Mouse (Mus musculus): ENCODE measurements at regions not wholly inside any gene's neighbourhood (a gene's known extent, or its start where the extent isn't known, plus 50 kb on each side); places are given as distances from the start of the nearest gene placed in this dataset.
"Not testable (repeated sequence)": the region's sequence is repeated elsewhere in the genome, so short reads cannot be mapped to it uniquely, and the experiment has no call there.

DNA sequence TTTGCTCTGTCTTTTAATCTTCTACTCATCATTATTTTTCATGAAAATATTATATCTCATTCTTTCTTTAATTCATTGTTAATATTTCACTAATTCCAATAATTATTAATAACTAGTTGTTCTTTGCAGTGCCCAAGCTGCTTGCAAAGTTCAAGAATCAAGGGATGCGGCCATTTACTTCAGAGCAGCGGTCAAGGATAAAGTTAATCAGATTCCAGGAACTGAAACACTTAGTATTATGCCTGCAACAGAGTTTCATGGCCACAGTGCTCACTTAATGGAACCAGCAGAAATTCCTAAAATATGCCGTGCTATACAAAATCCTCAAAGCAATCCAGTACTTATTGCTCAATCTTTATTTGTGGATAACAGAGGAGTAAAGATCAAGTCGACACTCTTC is 1389.7 kb upstream of the 1700008P02Rik start:
- Histone ChIP-seq H3K4me1 (ENCODE audit: control insufficient read depth, insufficient read depth, low read length) (no peaks in the 10 kb centered on the region), H3K4me3 (replicated peaks; ENCODE audit: insufficient read depth, low read depth, low read length) (no peak overlapping the region), H3K27me3 (ENCODE audit: control insufficient read depth, insufficient read depth, low read length) (no peaks in the 10 kb centered on the region), H3K27ac (ENCODE audit: insufficient read depth, low read length) (no peak overlapping the region)
- TF ChIP-seq CTCF (IDR thresholded peaks at IDR 0.05; ENCODE audit: borderline replicate concordance, insufficient read depth, low read depth, low read length) (no peak), POLR2A (IDR thresholded peaks at IDR 0.05; ENCODE audit: borderline replicate concordance, insufficient read depth, low read length) (no peak)
- 93% methylated on average over 4 of the region's 4 CpGs for WGBS
- no peak for DNase-seq

DNA sequence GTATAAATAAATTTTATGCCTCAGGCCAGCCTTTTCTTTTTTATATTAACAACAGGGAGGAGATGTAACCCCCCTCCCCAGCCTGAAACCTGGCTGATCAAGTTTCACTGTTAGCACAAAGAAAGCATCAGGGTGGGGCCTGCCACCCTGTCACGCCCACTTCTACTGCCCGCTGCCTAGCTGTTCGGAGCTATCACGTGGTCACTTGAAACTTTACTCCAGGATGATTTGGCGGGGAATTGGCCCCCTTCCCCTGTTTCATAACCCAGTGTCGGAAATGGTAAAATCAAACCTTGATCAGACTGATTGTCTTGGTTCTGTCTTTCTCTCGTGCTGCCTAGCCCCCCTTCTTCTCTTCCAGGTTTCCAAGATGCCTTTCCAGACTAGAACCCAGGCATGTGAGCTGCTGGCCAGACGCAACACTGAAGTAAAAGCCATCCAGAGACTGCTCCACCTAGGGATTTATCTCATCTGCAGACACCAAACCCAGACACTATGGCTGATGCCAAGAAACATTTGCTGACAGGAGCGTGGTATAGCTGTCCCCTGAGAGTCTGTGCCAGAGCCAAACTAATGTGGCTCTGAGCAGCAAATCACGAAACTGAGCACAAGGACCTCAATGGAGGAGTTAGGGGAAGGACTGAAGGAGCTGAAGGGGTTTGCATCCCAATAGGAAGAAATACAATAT is 1386.6 kb upstream of the 1700008P02Rik start:
- 44% methylated on average over 10 of the region's 10 CpGs for WGBS
- H3K27ac ChIP-seq (ENCODE audit: insufficient read depth, low read length), result no peak overlapping the region
- H3K27me3 ChIP-seq (ENCODE audit: control insufficient read depth, insufficient read depth, low read length), result no peaks in the 10 kb centered on the region
- no peaks in the 10 kb centered on the region for H3K4me1 ChIP-seq (ENCODE audit: control insufficient read depth, insufficient read depth, low read length)
- TF ChIP-seq POLR2A (IDR thresholded peaks at IDR 0.05; ENCODE audit: borderline replicate concordance, insufficient read depth, low read length) (no peak), CTCF (IDR thresholded peaks at IDR 0.05; ENCODE audit: borderline replicate concordance, insufficient read depth, low read depth, low read length) (no peak)
- no peak for DNase-seq
- no peak overlapping the region for H3K4me3 ChIP-seq (replicated peaks; ENCODE audit: insufficient read depth, low read depth, low read length)

DNA sequence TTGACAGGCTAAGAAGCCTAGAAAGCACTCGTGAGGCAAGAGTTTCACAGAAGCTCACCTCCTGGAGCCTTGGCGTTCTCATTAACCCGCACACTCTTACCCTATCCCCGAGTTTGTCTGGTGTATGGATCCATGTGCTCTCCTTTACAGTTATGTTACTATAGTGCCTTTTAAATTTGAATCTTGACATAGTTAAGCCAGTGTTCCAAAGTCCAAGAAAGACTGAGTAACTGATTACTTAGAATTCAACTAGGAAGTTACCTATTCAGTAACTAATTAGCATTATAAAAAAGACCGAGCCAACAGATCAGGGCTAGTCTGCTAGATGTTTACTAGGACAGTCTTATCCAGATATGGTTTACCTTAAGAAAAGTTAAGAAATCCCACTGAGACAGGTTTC is 1386.0 kb upstream of the 1700008P02Rik start:
- no peak overlapping the region for H3K4me3 ChIP-seq (replicated peaks; ENCODE audit: insufficient read depth, low read depth, low read length)
- no peaks in the 10 kb centered on the region for H3K27me3 ChIP-seq (ENCODE audit: control insufficient read depth, insufficient read depth, low read length)
- 88% methylated on average over 5 of the region's 5 CpGs for WGBS
- H3K27ac ChIP-seq (ENCODE audit: insufficient read depth, low read length), result no peak overlapping the region
- TF ChIP-seq CTCF (IDR thresholded peaks at IDR 0.05; ENCODE audit: borderline replicate concordance, insufficient read depth, low read depth, low read length), result no peak
- H3K4me1 ChIP-seq (ENCODE audit: control insufficient read depth, insufficient read depth, low read length), result no peaks in the 10 kb centered on the region
- DNase-seq, result no peak

DNA sequence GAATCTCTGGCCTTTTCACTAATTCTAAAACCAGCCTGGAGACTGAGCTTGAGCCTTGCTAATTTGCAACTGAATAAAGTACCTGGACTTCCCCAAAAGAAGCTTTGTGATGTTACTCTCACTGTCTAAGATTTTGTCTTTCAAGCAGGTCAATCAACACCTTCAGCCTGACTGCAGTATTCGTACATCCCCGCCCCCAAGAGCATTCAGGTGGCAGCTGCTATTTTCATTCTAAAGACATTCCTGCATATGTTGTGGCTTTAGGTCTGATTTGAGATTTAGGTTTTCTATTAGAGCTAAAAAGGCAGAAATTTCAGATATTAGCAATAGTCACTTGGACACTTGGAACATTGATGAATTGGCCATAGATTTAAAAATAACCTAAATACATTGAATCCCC is 1385.4 kb upstream of the 1700008P02Rik start:
- not testable (repeated sequence) for H3K27ac ChIP-seq (ENCODE audit: insufficient read depth, low read length); H3K4me3 ChIP-seq (replicated peaks; ENCODE audit: insufficient read depth, low read depth, low read length); H3K4me1 ChIP-seq (ENCODE audit: control insufficient read depth, insufficient read depth, low read length); DNase-seq; H3K27me3 ChIP-seq (ENCODE audit: control insufficient read depth, insufficient read depth, low read length)
- 95% methylated on average over 2 of the region's 2 CpGs for WGBS

DNA sequence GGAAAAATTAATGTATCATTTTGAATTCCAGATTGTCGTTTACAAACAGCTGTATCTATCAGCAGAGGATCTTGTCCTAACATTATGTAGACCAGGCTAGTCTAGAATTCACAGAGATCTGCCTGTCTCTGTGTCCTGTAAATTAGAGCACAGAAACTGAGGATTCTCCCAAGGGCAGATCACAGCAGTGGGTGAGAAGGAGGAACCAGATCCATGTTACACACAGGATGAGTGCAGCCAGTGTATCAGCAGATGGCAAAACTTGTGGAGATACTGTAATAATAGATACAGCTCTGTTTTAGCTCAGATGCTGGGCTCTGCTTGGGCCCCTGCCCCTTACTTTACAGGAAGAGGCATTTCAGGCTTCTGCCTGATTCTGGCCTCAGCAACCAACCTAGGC is 1384.0 kb upstream of the 1700008P02Rik start:
- no peak for DNase-seq
- WGBS, result 100% methylated on average over 1 of the region's 1 CpGs
- Histone ChIP-seq H3K27ac (ENCODE audit: insufficient read depth, low read length) (no peak overlapping the region), H3K27me3 (ENCODE audit: control insufficient read depth, insufficient read depth, low read length) (no peaks in the 10 kb centered on the region), H3K4me1 (ENCODE audit: control insufficient read depth, insufficient read depth, low read length) (no peaks in the 10 kb centered on the region), H3K4me3 (replicated peaks; ENCODE audit: insufficient read depth, low read depth, low read length) (no peak overlapping the region)
- TF ChIP-seq POLR2A (IDR thresholded peaks at IDR 0.05; ENCODE audit: borderline replicate concordance, insufficient read depth, low read length), result no peak
- no peak for TF ChIP-seq CTCF (IDR thresholded peaks at IDR 0.05; ENCODE audit: borderline replicate concordance, insufficient read depth, low read depth, low read length)

DNA sequence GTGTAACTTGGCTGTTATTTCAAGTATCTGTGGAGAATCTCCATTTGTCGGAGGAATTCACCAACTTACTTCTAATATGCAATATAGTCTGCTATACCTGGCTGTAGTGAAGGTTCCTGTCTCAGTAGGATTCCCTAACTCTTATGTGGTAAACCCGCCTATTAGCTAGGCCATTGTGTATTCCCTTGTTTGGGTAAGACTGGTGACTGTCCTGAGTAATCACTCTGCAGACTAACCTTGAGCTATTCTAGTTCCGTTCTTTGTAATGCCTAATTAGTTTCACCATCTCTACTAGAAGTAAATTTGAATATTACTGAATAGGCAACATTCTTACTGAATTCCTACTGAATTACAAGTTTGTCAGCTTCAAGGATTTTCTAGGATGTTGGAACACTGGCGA is 1380.8 kb upstream of the 1700008P02Rik start:
- Histone ChIP-seq H3K27me3 (ENCODE audit: control insufficient read depth, insufficient read depth, low read length) (no peaks in the 10 kb centered on the region), H3K27ac (ENCODE audit: insufficient read depth, low read length) (no peak overlapping the region), H3K4me1 (ENCODE audit: control insufficient read depth, insufficient read depth, low read length) (no peaks in the 10 kb centered on the region), H3K4me3 (replicated peaks; ENCODE audit: insufficient read depth, low read depth, low read length) (no peak overlapping the region)
- no peak for DNase-seq
- 90% methylated on average over 4 of the region's 4 CpGs for WGBS
- TF ChIP-seq POLR2A (IDR thresholded peaks at IDR 0.05; ENCODE audit: borderline replicate concordance, insufficient read depth, low read length) (no peak), CTCF (IDR thresholded peaks at IDR 0.05; ENCODE audit: borderline replicate concordance, insufficient read depth, low read depth, low read length) (no peak)

DNA sequence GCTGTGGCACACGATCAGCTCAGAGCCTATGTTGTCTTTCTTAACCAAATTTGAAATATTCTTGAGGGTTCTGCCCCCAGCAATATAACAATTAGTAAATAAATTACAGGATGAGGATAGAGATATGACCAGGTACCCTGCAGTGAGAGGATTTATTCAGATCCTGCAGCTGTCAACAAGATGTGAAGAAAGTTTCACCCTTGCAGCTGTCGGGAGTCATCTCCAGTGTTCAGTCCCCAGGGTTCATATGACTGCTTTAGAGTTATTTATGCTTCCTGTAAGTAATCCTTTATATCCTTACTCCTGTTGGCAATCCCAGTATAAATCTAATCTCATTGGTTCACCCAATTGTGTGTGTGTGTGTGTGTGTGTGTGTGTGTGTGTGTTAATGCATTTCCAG is 1372.1 kb upstream of the 1700008P02Rik start:
- no peaks in the 10 kb centered on the region for H3K27me3 ChIP-seq (ENCODE audit: control insufficient read depth, insufficient read depth, low read length)
- no peak for DNase-seq
- WGBS, result 96% methylated on average over 2 of the region's 2 CpGs
- H3K4me1 ChIP-seq (ENCODE audit: control insufficient read depth, insufficient read depth, low read length), result no peaks in the 10 kb centered on the region
- TF ChIP-seq CTCF (IDR thresholded peaks at IDR 0.05; ENCODE audit: borderline replicate concordance, insufficient read depth, low read depth, low read length) (no peak), POLR2A (IDR thresholded peaks at IDR 0.05; ENCODE audit: borderline replicate concordance, insufficient read depth, low read length) (no peak)
- no peak overlapping the region for H3K4me3 ChIP-seq (replicated peaks; ENCODE audit: insufficient read depth, low read depth, low read length)
- H3K27ac ChIP-seq (ENCODE audit: insufficient read depth, low read length), result no peak overlapping the region

DNA sequence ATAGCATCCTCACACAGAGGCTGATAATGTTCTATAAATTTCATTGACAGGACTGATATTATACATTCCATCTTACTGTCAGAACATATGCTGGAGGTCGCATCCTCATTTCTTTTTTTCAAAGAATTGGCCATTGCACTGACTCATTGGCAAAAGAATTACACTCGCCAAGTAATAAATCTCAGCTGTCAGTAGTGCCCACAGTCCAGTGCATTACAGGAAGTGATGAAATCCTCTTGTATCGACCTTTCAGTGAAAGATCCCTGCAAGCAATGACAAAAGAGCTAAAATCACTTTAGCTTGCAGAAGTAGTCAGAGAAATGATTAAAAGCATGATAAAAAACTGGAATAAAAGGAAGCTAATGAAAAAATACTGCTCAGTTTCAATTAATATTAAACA is 1353.0 kb upstream of the 1700008P02Rik start:
- no peak overlapping the region for H3K27ac ChIP-seq (ENCODE audit: insufficient read depth, low read length)

More for the DNA sequence above, 1353.0 kb upstream of the 1700008P02Rik start:
- TF ChIP-seq CTCF (IDR thresholded peaks at IDR 0.05; ENCODE audit: borderline replicate concordance, insufficient read depth, low read depth, low read length) (no peak), POLR2A (IDR thresholded peaks at IDR 0.05; ENCODE audit: borderline replicate concordance, insufficient read depth, low read length) (no peak)
- DNase-seq, result no peak
- WGBS, result 45% methylated on average over 3 of the region's 3 CpGs
- no peaks in the 10 kb centered on the region for H3K27me3 ChIP-seq (ENCODE audit: control insufficient read depth, insufficient read depth, low read length)
- no peaks in the 10 kb centered on the region for H3K4me1 ChIP-seq (ENCODE audit: control insufficient read depth, insufficient read depth, low read length)
- no peak overlapping the region for H3K4me3 ChIP-seq (replicated peaks; ENCODE audit: insufficient read depth, low read depth, low read length)

Data from cerebellum, adult 2 months (tissue).